Mouse (Mus musculus) lung, adult 18-20 months (tissue): Measurements from ENCODE around the gene Mettl23.
A peak's percentile ranks its signal among the peaks of the same experiment; 100 is the strongest.

Experiments
- DNase-seq, 2 experiments: peaks; one replicate each; pipeline ENCODE4 v3.0.0; 2022; ENCODE audit warnings: mixed read lengths in 2 of 2

Mettl23 gene

DNA sequence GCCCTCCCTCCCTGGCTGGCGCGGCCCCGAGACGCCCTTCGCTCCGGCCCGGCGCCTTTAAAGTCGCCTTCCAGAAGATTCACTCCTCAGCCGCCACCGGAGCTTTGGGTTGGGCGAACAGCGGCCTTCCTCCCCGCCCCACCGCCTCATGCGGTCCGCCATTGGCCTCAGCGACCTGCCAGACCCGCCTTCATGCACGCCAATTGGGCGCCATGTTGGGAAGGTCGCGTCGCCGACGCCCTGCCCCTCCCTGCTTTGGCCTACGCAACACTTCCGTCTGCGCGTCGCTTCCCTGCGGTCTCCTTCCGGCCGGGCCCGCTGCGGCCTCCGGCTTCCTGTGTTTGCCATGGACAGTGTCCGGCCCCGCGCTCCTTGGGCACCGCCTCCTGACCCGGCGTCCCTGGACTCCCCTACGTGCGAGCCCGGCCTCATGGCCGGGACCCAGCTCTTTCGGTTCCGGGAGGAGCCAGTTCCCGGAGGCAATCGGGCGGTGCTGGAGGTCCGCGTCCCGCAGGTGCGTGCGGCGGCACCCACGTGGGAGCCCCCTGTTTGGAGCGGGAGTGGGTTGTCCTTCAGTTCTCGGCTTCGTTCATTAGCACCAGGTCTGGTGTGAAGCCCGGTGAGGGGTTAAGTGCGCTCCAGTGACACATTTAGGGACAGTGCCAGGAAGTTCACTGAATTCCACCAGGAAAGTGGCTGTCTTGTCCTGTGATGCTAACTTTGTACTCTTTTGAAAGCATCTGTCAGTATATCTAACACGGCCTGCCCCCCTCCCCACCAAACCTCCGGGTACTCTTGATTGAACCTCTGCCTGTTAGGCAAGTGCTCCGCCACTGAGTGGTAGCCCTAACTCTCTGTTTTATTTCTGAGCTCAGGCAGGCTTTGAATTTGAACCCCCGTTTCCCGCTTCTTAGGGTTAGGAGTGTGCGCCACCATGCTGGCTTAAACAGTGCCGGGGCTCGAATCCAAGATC lies at the start of gene Mettl23, which contains the start of gene Jmjd6:
TSS of gene Mettl23 (plus strand) at position 18 of the 973 bp plus-strand sequence.
TSS of gene Jmjd6 (minus strand) at position 189 of the 973 bp plus-strand sequence.
- peak; percentile 99 for DNase-seq

DNA sequence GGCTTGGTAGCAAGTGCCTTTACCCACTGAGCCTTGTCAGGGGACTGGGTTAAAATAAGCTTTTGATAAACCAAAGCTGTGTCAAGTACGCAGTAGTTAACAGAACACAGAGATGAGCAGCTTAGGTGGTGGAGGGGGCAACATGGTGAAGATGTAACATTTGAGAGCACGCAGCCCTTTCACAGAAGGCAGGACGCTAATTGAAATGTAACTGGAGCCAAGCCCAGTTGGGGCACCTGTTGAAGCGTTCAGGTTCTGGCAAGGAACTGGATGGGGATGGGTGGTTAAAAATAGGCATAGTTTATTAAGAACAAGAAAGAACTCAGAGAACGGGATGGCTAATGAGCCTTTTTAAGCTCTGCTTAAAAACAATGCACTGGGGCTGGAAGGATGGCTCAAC lies 43.7 kb upstream of the Mettl23 start:
- DNase-seq, result no peak

GRCm38 (mm10) chr11:116801106-116801505 lies 42.0 kb upstream of the Mettl23 start:
- no peak for DNase-seq

- no peak for DNase-seq
Observed at GRCm38 (mm10) chr11:116802709-116803108, 40.4 kb upstream of the Mettl23 start.

DNA sequence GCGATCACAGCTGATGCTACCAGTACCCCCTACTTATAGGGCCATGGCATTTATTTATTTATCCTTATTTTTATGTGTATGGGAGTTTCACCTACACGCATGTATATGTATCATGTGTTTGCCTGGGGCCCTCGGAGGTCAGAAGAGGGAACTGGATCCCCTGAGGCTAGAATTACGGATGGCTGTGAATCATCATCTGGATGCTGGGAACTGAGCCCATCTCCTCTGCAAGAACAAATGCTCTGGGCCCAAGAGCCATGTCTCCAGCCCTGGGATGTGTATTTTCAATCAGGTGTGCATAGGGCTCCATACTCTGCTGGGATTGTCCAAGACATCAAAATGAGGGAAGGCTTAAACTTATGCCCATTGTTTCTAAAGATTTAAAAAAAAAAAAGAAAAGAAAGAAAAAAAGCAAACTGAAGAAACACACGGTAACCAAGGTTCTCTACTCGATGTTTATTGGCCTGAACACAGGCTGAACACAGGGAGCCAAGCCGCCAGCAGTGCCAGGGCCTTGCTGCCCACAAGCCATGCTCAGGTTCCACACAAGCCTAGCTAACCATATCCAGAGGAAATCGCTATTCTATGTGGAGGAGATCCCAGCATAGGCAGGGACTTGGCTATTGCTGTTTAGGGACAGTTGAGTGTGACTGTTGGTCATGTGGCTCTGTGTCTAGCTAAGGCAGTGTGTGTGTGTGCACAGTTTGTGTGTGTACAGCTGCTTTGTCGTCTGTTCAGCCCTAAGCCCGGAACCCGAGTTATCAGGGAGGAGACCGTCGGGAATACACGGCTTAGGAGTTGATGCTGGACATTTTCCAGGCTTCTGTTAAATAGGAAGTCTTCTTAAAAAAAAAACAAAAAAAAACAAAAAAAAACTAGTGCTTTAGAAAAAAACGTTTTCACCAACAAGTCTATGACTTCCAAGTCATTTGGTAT lies 36.7 kb upstream of the Mettl23 start:
- DNase-seq, result no peak

DNA sequence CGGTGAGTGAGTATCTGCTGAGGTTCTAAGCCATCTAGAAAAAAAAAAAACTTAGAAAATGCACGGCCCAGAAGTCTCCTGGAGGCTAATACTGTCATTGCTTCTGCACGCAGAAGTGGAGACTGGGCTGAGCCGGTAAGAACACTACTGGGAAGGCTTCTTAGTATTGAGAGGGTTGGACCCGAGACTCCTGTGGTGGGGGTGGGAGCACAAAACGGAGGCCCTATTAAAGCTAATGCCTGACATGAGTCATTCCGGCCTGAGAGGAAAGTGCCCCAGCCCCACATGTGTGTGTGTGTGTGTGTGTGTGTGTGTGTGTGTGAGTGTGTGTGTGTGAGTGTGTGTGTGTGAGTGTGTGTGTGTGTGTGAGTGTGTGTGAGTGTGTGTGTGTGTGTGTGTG lies 36.0 kb upstream of the Mettl23 start:
- DNase-seq, result no peak

DNA sequence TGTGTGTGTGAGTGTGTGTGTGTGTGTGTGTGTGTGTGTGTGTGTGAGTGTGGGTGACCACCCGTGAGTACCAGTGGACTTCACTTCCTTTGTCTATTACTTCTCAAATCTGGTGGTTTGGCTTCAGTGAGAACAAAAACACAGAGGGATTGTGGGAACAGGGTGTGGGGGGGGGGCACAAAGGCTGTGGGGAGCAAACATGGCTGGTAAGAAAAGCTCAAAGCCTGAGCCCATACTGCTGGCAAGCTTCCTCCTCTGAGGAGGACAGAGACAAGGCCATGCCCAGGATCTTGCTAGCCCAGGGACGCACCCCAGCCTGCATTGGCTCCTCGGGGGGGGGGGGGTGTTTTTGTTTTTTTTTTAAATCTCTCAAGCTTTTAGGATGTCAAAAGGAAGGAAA lies 35.6 kb upstream of the Mettl23 start:
- no peak for DNase-seq

DNA sequence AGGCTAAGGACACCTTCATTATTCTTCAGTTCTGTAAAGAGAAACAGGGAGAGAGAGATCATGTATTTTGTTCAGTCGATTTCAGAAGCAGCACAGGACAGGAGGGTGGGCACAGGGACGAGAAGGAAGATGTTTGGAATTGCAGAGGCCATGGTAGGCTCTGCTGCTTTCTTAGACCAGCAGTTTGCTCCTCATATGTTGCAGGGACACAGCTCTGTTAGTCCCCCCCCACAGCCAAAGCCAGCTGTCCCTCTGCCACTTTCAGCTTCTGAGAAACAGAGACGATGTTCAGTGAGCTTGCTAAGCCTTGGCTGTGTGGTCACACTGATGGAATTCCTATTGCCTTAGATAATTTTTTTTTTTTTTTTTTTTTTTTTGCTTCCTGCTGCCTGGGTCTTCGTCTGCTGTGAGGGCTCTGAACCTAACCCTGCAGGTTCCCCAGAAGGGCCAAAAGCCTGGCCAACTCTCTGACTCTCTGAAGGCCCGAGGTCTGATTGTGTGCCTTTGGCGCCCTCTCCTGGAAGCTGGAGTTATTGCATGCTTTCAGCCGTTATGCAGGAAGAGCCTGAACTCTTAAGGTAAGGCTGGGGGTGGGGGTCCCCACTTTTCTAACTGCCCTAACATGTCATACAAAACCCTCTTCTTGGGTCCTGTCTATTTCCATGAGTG lies 35.0 kb upstream of the Mettl23 start:
- peak; percentile 83 to 88 for DNase-seq

DNA sequence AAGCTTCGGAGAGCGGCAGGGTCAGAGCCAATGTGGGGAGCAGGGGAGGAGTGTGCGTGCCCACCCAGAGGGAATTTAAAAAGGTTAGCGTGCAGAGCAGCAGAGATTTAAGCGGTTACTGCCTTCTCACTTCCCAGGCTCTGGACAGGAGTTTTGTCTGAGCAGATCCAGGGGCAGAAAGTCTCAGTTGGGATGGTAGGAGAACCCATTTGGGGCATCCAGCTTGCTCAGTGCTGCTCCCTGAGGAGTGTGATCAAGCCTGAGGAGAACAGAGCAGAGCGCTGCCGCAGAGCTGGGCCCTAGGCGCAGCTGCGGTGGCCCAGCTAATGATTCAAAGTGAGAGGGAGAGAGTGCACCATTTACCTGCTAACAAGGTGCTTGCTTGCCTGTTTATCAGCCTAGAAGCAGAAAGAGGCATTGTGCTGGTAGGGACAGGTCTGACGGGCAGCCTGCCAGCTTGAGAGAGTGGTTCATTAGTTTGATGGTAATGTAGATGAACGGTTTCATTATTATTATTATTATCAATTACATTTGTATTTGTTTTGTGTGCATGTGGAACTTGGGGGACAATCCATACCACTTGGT lies 34.2 kb upstream of the Mettl23 start:
- no peak for DNase-seq

DNA sequence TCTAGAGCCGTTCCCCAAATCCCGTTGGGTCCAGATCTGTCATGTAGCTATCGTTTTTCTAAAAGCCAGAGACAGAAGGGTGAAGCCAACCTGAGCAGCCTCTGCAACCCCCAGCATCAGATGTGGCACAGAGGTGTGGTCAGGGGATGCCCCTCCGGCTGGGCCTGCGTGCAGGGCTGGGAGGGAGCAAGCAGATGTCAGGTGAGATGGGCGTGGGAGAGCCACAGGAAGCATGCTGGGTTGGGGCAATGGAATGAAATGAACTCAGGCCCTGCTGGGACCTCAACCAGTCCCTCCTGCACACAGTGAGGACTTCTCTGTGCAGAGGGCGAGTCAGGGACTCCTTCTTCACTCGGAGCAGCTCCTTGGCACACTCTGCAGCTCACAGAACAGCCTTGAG lies 33.6 kb upstream of the Mettl23 start:
- DNase-seq, result no peak

DNA sequence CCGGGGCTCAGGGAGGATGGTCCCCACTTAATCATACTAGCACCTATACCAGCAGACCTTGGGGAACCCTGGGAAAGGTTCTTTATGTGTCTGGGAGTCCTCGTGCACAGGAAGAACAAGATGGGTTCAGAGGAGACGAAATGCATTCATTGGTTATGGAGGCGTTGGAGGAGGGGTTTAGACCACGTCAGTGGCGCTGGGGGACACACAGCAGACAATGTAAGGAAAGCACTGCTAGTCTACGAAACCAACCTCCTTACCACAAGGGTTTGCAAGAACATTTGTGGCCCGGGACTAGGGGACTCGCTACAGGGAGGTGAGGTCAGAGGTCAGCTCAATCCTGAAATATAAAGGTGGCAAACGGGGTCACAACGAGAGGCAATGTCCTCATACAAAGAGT lies 32.5 kb upstream of the Mettl23 start:
- no peak for DNase-seq

DNA sequence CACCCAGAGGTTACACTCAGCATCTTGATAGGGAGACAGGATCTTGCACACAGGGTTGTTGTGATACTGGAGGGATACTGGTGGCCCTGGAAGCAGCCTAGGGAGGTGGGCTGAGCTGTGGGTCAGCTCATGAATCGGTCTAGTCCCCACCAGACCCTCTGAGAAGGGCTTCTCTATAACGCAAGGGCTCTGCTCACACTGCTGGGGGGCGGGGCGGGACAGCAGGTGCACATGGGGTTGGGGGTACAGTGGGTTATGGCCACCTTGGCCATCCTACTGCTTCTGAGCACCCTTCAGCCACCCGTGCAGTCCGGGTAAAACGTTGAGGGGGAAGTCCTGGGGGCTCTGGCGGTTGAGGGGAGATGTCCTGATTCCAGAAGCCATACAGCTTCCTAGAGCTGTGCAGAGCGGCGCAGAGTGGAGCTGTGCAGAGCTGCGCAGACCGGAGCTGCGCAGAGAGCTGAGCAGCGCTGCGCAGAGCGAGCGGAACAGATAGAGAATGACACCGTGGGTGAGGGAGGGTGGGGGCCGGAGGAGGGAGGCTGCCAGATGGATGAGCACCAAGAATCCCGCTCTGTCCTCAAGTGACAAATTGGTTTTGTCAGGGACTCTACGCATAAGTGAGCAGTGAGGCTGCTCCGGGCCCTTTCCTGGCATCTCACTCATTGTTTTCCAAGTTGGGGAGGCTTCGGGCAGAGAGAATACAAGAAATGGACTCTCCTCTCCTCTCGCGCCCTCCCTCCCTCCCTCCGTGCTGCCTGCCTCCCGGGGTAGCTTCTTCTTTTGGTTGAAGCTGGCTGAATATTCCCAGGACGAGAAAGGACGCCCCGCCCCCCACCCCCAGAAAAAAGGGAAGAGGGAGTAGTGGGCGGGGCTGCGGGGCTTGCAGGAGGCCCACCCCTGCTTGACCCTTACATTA lies 31.8 kb upstream of the Mettl23 start:
- DNase-seq, result peak; percentile 37 to 42

DNA sequence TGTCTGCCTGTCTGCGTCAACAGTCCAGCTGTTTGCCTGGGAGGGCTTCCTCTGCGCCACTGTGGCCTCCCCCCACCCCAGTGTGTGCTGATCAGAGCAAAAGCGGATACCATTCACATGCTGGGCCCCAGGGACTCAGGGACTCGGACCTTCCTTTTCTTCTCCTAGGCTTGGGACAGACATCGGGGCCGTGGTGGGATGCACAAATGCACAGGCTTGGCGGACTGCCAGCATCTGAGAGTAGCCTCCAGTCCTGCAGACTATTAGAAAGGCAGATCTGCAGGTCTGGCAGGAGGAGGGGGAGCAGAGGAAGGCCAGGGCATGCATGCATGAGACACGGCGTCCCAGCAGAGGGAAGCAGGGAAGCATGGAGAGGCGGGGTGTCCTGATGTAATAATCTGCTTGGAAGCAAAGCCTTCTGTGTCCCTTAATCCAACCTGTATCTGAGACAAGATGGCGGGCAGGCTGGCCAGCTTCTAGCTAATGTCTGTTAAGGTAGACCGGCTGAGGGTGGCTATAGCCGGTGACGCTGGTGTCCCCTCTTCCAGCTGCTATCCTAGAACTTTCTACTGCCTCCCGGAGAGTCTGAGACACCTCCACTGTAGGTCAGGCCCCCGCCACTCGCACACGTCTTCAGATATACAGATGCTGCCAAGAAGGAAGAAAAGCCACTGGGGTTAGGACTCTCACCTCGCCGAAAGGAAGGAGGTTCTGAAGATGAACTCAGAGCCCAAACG lies 30.1 kb upstream of the Mettl23 start:
- no peak for DNase-seq

DNA sequence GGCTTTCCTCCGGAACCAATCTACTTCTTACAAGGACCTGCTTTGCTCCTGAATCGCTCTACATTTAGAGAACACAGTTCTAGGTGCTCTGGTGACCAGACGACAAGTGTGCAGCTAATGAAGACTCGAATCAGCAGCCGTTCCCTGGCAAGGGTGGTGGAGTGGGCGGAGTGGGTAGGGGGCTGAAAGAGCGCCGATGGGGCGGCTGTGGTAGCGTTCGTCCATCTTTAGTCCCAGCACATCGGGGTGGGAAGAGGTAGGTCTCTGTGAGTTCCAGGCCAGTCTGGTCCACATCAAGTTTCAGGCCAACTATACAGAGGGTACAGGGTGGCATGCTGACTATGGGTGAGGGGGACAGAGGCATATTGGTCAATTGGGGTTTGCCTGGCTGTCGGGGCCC lies 29.5 kb upstream of the Mettl23 start:
- no peak for DNase-seq

DNA sequence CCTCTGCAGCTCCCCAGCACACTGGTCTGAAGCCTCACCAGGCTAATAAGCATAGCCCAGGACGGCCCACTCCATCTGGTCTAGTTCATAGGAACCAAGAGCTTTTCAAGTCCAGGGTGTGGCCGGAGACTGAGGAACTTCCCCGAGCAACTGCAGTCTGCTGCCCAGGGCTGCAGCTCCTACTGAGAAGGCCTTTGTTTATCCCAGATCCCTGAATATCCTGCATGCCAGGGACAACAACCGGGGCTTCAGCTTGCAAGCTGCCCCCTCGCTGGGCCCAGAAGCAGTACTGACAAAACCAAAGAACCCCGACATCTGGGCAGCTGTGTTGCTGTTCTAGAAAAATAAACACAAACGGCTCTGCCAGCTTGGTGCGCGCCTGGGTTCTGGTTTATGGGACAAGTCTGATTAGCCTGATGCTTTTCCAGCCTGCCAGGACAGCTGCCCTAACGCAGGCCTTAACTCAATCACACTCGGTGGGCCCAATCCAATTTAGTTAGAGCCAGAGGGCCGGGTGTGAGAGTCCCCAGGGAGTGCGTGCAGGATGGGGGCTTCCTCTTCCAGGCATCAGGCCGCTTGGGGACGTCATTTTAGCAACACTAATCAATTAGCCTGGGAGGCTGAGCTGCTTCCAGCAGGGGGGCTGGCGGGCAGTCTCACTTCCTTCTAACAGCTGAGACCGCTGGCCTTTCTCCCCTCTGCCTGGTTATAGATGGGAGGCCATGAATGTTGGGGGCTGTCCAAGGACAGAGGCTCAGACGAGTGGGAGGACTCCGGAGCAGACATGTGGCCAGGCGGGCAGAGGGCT lies 28.8 kb upstream of the Mettl23 start:
- peak; percentile 53 to 64 for DNase-seq

DNA sequence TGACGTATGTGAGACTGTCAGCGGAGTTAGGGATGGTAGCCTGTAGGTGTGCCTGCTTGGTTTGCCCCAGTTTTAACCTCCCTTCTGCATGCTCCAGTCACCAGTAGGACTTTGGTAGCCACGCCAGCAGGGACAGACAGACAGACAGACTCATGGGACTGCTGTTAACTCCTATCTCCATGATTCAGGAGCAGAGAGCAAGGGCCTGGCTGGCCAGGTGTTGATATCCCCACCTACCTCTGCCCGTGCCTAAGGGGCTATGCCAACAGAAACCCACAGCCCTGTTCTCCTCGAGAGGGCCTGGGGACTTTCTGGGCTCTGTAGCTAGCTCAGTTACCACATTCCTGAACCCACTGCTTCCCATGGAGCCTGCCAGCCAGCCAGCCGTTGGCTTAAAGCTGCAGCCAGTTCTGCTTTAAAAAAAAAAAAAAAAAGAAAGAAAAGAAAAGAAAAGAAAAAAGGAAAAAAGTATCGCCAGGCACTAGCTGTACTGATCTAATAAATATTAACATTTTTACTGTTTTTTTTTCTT lies 28.1 kb upstream of the Mettl23 start:
- DNase-seq, result no peak

DNA sequence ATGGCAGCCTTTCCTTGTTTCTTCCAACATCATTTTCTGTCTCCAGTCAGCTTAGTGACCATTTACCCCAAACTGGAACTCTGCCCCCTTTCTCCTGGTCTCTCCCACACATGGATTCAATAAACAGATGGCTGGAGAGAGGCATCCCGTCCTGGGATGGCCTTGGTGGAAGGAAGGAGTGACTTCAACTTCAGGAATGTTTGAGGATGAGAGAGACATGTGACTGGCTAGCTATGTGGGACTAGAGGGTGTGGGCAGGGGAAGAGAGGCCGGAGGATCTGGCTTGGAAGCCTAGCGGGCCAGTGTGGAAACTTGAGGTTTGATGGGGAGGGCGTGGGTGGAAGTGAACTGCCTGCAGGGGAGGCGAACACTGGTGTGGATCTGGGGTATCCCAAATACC lies 26.3 kb upstream of the Mettl23 start:
- DNase-seq, result peak; percentile 39 to 44

DNA sequence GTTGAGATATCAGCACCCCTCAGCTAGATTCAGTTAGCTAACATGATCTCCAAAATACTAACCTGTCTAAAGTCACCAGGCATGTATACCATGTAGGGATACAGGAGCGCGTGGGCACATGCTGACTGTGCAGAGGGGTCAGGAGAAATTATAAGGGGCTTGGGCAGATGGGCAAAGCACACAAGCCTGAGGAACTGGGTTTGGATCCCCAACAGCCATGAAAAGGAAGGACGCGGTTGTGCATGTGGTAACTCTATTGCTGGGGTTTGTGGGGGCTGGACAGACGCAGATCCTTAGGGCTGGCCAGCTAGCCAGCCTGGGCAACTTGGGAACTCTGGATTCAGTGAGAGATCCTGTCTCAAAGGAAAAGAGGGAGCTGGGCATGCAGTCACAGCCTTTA lies 25.5 kb upstream of the Mettl23 start:
- DNase-seq, result no peak

DNA sequence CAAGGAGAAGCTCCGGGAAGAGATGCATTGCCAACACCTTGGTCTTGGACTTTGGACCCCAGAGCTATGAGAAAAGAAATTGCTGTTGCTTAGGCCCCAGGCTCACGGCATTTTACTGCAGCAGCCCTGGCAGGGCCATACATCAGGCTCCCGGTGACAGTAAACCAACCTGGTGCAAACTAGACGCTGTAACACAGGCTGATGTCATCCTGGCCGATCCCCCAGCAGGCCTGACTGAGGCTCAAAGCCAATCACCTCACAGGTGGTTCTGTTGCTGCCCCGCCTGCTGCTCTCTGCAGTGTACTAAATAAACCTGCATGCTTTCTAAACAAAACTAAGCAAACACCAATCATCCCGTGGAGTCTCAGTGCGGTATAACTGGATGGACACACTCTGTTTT lies 24.4 kb upstream of the Mettl23 start:
- no peak for DNase-seq
